Mouse (Mus musculus) right cerebral cortex, postnatal 4 days (tissue): ENCODE data around the gene Gm31371.
"Not testable (repeated sequence)": the region's sequence is repeated elsewhere in the genome, so short reads cannot be mapped to it uniquely, and the experiment has no call there.

Source experiments
- DNase-seq: peaks from one replicate; pipeline ENCODE4 v3.0.0-alpha.2; 2022

Gene Gm31371

GRCm38 (mm10) chr8:19903092-19903491, at the start of gene Gm31371:
Gene Gm31371, plus strand, starts transcription at chr8:19903392.
- not testable (repeated sequence) for DNase-seq

- not testable (repeated sequence) for DNase-seq
These were observed 3.3 kb downstream of the Gm31371 start for GRCm38 (mm10) chr8:19906425-19907055.

- not testable (repeated sequence) for DNase-seq
These were observed 5.7 kb downstream of the Gm31371 start for GRCm38 (mm10) chr8:19908841-19909321.

- DNase-seq: not testable (repeated sequence)
These were observed 15.9 kb downstream of the Gm31371 start for GRCm38 (mm10) chr8:19919086-19919485.

GRCm38 (mm10) chr8:19934274-19934673, 31.1 kb downstream of the Gm31371 start:
- not testable (repeated sequence) for DNase-seq

GRCm38 (mm10) chr8:19935541-19936030, 32.4 kb downstream of the Gm31371 start:
- not testable (repeated sequence) for DNase-seq

- no peak for DNase-seq
These were observed 57.7 kb downstream of the Gm31371 start for GRCm38 (mm10) chr8:19960935-19961334.

GRCm38 (mm10) chr8:19963766-19964165, 60.6 kb downstream of the Gm31371 start:
- not testable (repeated sequence) for DNase-seq

GRCm38 (mm10) chr8:19968151-19968550, 65.0 kb downstream of the Gm31371 start:
- not testable (repeated sequence) for DNase-seq

- not testable (repeated sequence) for DNase-seq
These were observed 72.0 kb downstream of the Gm31371 start for GRCm38 (mm10) chr8:19975237-19975636.
